Mouse (Mus musculus) heart, adult 2 months (tissue): ENCODE data around the gene Irf8. TPM values are rescaled to one million over a fixed set of nuclear protein-coding genes. Genes with fewer than 3 reads are reported as not detected.

Source experiments
- DNase-seq, 2 experiments: peaks; one replicate each; pipeline ENCODE4 v3.0.0; 2021
- H3K27ac ChIP-seq: fragments of 200-600 bp; 2 replicates; pipeline ENCODE4 v1.8.1; 2022
- H3K27me3 ChIP-seq: fragments of 200-500 bp; 2 replicates; pipeline ENCODE4 v1.6.1; 2012; ENCODE audit warnings: mild to moderate bottlenecking, low read length, inconsistent platforms, mixed read lengths; ENCODE audit not compliant: control insufficient read depth, insufficient read depth
- H3K36me3 ChIP-seq: fragments of 200-500 bp; 2 replicates; pipeline ENCODE4 v1.6.1; 2012; ENCODE audit warnings: low read length, inconsistent platforms; ENCODE audit not compliant: control insufficient read depth, insufficient read depth
- H3K4me1 ChIP-seq: fragments of 200-500 bp; 2 replicates; pipeline ENCODE4 v1.6.1; 2011; ENCODE audit warnings: low read length; ENCODE audit not compliant: control insufficient read depth, insufficient read depth
- H3K4me3 ChIP-seq: fragments of 200-600 bp; 2 replicates; pipeline ENCODE4 v1.8.1; 2022
- H3K79me2 ChIP-seq: fragments of 200-500 bp; replicated peaks from 2 replicates; pipeline ENCODE4 v1.6.1; 2012; ENCODE audit warnings: mild to moderate bottlenecking, inconsistent platforms, low read length, moderate library complexity, mixed read lengths; ENCODE audit not compliant: control insufficient read depth, insufficient read depth
- H3K9ac ChIP-seq: fragments of 200-500 bp; 2 replicates; pipeline ENCODE4 v1.6.1; 2012; ENCODE audit warnings: low read depth, mild to moderate bottlenecking, control low read depth, inconsistent platforms, low read length, mixed read lengths
- CTCF ChIP-seq: fragments of 200-600 bp; IDR thresholded peaks from 2 replicates; pipeline ENCODE4 v1.8.1; 2022; ENCODE audit warnings: antibody characterized with exemption, mild to moderate bottlenecking, moderate library complexity
- EP300 ChIP-seq: fragments of 200-500 bp; IDR thresholded peaks from 2 replicates; pipeline ENCODE4 v1.6.1; 2011; ENCODE audit warnings: low read depth, low read length, control low read depth; ENCODE audit not compliant: insufficient read depth
- POLR2A ChIP-seq: fragments of 200-500 bp; IDR thresholded peaks from 2 replicates; pipeline ENCODE4 v1.6.1; 2011; ENCODE audit warnings: mild to moderate bottlenecking, low read depth, low read length, control low read depth; ENCODE audit not compliant: insufficient read depth
- WGBS: fragments of 180-500 bp; shearing (Covaris S2); methylation state at CpG from one replicate; pipeline ENCODE4 v1.1.7; 2018; 5-methylcytosine and 5-hydroxymethylcytosine counted together
- intact Hi-C: fragments of 180-260 bp; cut with DNase I; formaldehyde crosslinking; loops from one replicate; pipeline ENCODE4 v1.15.1; 2025
- polyA plus RNA-seq: library from polyadenylated mRNA; depleted of rRNA; stranded (reverse); fragments of >200 nt; gene quantifications from 2 replicates; pipeline ENCODE4 v1.2.3, GENCODE M21; 2012
- total RNA-seq, 2 experiments: library from RNA; stranded (reverse); gene quantifications; 2 replicates each; pipeline ENCODE4 v1.2.3; 2021

Gene Irf8
- total and polyA plus RNA-seq, 3 experiments, result 3.6 to 4.9 (median 3.8) TPM

- TF ChIP-seq CTCF (no peak), EP300 (0 out of 2 replicates have a peak, but pooled peaks have one; percentile 8)
- intact Hi-C loops, result loop anchor here (5.0 kb wide), 2 partner anchors 38 to 53 kb away; partner anchors contain the start of gene Irf8
- Histone ChIP-seq H3K36me3 (no peaks in the 10 kb centered on the region), H3K4me3 (no peak overlapping the region), H3K4me1 (peaks cover 17% of the 10 kb centered on the region), H3K79me2 (no peaks in the 10 kb centered on the region), H3K9ac (no peak overlapping the region), H3K27ac (no peak overlapping the region; the same call in 1 of the 2 replicates), H3K27me3 (no peaks in the 10 kb centered on the region)
- no peak for DNase-seq
- WGBS, result 26% methylated on average over 2 of the region's 2 CpGs
These were observed 36.6 kb upstream of the Irf8 start for GRCm38 (mm10) chr8:120699565-120699964.

GRCm38 (mm10) chr8:120700053-120700452 is 36.1 kb upstream of the Irf8 start:
- DNase-seq, result no peak
- H3K27me3 ChIP-seq, result no peaks in the 10 kb centered on the region
- WGBS, result 36% methylated on average over 4 of the region's 4 CpGs
- intact Hi-C loops, result no loop called here
- TF ChIP-seq EP300 (no peak), POLR2A (no peak), CTCF (no peak)
- no peaks in the 10 kb centered on the region for H3K79me2 ChIP-seq
- no peaks in the 10 kb centered on the region for H3K36me3 ChIP-seq
- H3K9ac ChIP-seq, result no peak overlapping the region
- no peak overlapping the region for H3K4me3 ChIP-seq
- H3K4me1 ChIP-seq, result peaks cover 17% of the 10 kb centered on the region
- no peak overlapping the region; the same call in 1 of the 2 replicates for H3K27ac ChIP-seq

- WGBS, result 65% methylated on average over 19 of the region's 19 CpGs
- no peak overlapping the region for H3K4me3 ChIP-seq
- intact Hi-C loops, result no loop called here
These were observed 34.2 kb upstream of the Irf8 start for GRCm38 (mm10) chr8:120701758-120702465.

DNA sequence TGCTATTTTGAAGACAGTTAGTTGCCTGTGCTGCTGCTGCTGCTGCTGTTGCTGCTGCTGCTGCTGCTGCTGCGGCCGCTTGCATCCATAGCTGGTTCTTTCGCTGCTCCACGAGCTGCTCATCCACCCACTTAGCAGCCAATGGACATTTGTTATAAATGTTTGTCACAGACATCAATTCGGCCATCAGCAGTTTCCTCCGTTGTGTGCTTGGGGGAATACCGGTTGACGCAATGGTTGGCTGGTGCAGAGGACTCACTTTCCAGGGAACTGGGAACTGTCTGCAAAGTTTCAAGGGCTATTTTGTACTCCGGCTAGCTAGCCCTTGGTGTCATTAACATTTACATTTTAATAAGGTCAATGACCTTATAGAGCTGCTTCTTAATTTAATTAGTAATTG is 32.0 kb upstream of the Irf8 start:
- TF ChIP-seq POLR2A (no peak), EP300 (no peak), CTCF (no peak)
- no peaks in the 10 kb centered on the region for H3K79me2 ChIP-seq
- intact Hi-C loops, result no loop called here
- 66% methylated on average over 9 of the region's 9 CpGs for WGBS
- H3K27ac ChIP-seq, result no peak overlapping the region
- H3K36me3 ChIP-seq, result no peaks in the 10 kb centered on the region
- H3K4me1 ChIP-seq, result peaks cover 7% of the 10 kb centered on the region
- no peak overlapping the region for H3K4me3 ChIP-seq
- DNase-seq, result peak in 1 of 2 experiments; percentile 58
- no peak overlapping the region for H3K9ac ChIP-seq
- no peaks in the 10 kb centered on the region for H3K27me3 ChIP-seq

More at GRCm38 (mm10) chr8:120701758-120702465, 34.2 kb upstream of the Irf8 start:
- DNase-seq, result peak in 1 of 2 experiments; percentile 57
- no peak overlapping the region for H3K9ac ChIP-seq
- TF ChIP-seq POLR2A (no peak), EP300 (no peak), CTCF (no peak)
- H3K4me1 ChIP-seq, result peaks cover 10% of the 10 kb centered on the region
- no peaks in the 10 kb centered on the region for H3K79me2 ChIP-seq
- no peaks in the 10 kb centered on the region for H3K36me3 ChIP-seq
- no peak overlapping the region for H3K27ac ChIP-seq
- H3K27me3 ChIP-seq, result no peaks in the 10 kb centered on the region

- DNase-seq, result no peak
- peaks cover under 1% of the 10 kb centered on the region; the same call in 1 of the 2 replicates for H3K4me1 ChIP-seq
- WGBS, result 88% methylated on average over 15 of the region's 15 CpGs
- no peak overlapping the region for H3K27ac ChIP-seq
- H3K9ac ChIP-seq, result no peak overlapping the region
- H3K27me3 ChIP-seq, result no peaks in the 10 kb centered on the region
- intact Hi-C loops, result no loop called here
- H3K4me3 ChIP-seq, result no peak overlapping the region
- TF ChIP-seq POLR2A, result no peak
- no peak for TF ChIP-seq CTCF
- no peak for TF ChIP-seq EP300
- H3K36me3 ChIP-seq, result no peaks in the 10 kb centered on the region
- no peaks in the 10 kb centered on the region for H3K79me2 ChIP-seq
These were observed 31.0 kb upstream of the Irf8 start for GRCm38 (mm10) chr8:120705163-120705562.

- intact Hi-C loops, result no loop called here
- 70% methylated on average over 3 of the region's 3 CpGs for WGBS
These were observed 30.0 kb upstream of the Irf8 start for GRCm38 (mm10) chr8:120706193-120706592.

More at GRCm38 (mm10) chr8:120706193-120706592, 30.0 kb upstream of the Irf8 start:
- H3K36me3 ChIP-seq, result no peaks in the 10 kb centered on the region
- no peaks in the 10 kb centered on the region for H3K79me2 ChIP-seq
- H3K9ac ChIP-seq, result no peak overlapping the region
- DNase-seq, result no peak
- H3K27me3 ChIP-seq, result no peaks in the 10 kb centered on the region
- no peak for TF ChIP-seq POLR2A
- no peak for TF ChIP-seq CTCF
- no peak for TF ChIP-seq EP300
- no peaks in the 10 kb centered on the region; the same call in 1 of the 2 replicates for H3K4me1 ChIP-seq
- H3K27ac ChIP-seq, result no peak overlapping the region
- H3K4me3 ChIP-seq, result no peak overlapping the region
